Mouse (Mus musculus) heart, postnatal 36 days (tissue): ENCODE measurements around the gene Ccdc136. TPM values are rescaled to one million over a fixed set of nuclear protein-coding genes. Genes with fewer than 3 reads are reported as not detected.
"Not testable (repeated sequence)": the region's sequence is repeated elsewhere in the genome, so short reads cannot be mapped to it uniquely, and the experiment has no call there.

ENCODE experiments used
- DNase-seq, 2 experiments: peaks; one replicate each; pipeline ENCODE4 v3.0.0; 2021 to 2022
- intact Hi-C: fragments of 180-260 bp; cut with DNase I; formaldehyde crosslinking; loops from one replicate; pipeline ENCODE4 v1.15.1; 2025
- total RNA-seq, 2 experiments: library from RNA; stranded (reverse); gene quantifications; 2 replicates each; pipeline ENCODE4 v1.2.3; 2021

Gene Ccdc136
- total RNA-seq, 2 experiments from 2014 or later, result 1.7 to 3.0 TPM

DNA sequence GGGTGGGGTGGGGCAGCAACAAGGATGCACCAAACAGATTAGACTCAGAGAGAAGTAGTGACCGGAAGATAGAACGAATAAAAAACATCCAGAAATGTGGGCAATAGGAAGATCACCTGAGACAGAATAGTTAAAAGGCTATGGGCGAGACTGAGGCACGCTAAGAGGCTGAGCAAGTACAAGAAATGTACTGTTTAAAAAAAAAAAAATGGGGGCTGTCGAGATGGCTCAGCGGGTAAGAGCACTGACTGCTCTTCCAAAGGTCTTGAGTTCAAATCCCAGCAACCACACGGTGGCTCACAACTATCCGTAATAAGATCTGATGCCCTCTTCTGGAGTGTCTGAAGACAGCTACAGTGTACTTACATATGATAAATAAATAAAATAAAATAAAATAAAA, 4.9 kb upstream of the Ccdc136 start:
- DNase-seq, intact Hi-C loops: not testable (repeated sequence)

DNA sequence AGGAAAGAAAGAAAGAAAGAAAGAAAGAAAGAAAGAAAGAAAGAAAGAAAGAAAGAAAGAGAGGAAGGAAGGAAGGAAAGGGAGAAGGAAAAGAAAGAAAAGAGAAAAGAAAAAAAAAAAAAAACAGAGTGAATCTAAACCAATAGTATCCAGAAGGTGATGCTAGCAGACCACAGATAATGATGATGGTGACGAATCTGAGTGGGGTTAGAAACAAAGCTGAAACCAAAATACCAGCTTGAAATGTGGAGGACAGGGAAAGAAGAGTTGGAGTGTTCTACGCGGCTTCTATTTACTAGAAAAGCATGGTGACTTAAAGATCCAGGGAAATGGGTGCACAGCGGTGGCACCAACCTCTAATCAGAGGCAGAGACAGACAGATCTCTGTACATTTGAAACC, 4.3 kb upstream of the Ccdc136 start:
- intact Hi-C loops, result no loop called here
- no peak for DNase-seq

DNA sequence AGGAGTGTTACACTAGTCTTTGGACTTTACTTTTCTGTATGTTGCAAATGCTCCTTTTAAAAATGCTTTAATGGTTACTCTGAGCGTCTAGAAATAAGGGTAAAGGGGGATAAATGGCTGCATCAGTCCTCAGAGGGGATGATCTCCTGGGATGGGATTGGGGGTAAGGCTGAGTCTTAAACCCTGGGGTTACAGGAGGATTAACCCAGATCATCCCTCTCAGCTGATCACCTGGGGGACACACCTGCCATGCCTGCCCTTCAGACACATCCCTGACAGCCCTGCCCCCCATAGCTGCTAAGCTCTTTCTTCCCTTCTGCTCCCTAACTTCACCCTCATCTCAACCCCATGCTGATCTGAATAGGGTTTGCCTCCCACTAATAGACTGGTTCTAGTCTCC, 1.8 kb upstream of the Ccdc136 start:
- DNase-seq, result no peak
- intact Hi-C loops, result no loop called here

DNA sequence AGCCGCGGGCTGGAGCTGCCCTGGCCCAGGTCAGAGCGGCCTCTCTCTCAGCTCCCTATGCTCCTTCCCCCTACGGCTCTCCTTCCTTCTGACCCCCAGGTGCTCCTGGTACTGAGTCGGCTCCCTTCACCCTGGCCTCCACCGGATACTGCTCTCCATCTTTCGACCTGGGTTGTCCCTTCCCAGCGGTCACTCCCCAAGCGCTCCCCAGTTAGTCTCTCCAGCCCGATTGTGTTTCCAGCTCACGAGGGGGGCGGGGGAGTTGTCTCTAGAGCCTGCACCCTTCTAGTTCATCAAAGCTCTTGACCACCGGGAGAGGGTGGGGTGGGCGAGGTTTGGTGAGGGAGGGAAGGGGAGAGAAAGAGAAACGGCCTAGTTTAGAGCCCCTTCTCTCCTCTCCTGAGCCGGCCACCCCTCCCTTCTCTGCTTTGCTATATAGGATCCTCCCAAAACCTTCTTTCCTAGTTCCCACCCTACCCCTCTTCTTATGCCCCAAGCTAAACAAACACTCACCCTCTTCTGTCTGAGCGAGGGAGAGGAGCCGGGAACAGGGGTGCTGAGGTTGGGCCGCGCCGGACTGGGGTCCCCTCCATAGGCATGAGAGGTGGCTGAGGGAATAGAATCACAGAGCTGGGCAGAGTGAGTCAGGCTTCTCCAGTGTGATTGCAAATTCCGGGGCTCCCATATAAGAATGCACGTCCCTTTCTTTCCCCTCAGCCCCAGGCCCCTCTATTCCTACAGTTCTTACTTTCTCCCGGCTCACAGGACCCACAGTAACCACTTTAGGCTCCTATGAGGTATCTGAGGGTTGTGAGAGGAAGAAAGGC, 818 bp downstream of the Ccdc136 start:
- DNase-seq, result no peak
- intact Hi-C loops, result no loop called here

DNA sequence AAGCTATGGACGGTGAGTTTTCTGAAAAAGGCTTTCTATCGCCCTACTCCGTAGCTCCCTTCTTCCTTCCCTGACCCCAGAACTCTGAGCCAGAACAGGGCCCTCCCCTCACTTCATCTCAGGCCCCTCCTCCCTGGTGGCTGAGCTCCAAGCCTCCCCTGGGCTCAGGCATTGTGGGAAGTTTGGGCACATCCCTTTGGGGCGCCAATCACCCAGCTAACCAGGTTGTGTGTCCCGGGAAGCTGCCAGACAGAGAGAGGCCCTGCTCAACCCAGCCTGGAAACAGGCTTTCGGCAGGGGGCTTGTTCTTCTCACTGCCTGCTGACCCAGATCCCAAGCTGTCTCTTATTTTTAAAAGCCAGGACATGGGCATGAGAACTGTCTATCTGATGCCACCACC, 1.5 kb downstream of the Ccdc136 start:
- intact Hi-C loops, result no loop called here
- DNase-seq, result no peak

DNA sequence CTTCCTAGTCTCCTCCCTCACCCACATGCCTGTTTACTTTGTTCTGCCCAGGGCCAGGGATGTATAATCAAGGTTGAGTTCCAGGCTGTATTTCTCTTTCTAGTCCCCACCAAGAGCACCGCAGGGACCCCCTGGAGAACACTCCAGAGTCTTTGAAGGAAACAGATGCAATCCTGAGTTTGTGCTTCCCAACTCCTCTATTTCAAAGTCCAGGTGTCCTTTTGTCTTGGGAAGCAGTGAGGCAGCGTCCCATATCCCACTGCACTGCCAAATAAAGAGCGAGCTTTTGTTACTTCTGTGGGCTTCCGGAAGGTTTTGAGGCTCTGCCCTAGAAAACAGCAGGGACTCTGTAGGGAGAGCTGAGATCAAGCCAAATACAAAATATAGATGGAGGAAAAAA, 3.7 kb downstream of the Ccdc136 start:
- DNase-seq, result no peak
- intact Hi-C loops, result no loop called here

DNA sequence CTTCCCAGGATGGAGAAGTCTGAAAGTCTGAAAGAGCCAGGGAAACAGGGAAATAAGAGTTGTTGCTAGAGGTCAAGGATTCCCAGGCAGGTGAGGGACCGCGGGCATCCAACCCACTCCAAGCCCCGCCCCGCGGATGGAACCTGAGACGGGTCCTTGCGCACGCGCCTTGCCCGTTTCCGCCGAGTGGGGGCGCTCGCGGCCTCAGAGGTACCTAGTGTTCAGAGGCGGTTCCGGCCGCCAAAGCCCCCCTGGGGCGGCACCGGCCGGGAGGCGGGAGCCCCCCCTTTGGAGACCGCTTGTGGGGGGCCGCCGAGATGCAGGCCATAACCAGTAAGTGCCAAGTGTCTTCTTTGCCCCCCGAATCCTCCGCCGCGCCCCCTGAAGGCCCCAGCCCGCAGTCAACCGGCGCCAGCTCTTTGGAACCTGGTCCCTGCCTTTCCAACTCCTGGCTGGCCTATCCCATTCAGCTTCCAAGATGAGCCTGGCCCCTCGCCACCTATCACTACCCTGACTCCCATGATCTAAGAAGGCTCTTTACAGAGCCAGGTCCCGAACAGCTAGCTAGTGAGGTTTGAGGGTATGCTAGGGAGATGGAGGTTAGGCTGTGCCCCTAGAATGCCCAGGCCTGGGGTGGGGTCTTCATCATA, 6.7 kb downstream of the Ccdc136 start:
- DNase-seq, result peak in 1 of 2 experiments; percentile 18
- intact Hi-C loops, result no loop called here

DNA sequence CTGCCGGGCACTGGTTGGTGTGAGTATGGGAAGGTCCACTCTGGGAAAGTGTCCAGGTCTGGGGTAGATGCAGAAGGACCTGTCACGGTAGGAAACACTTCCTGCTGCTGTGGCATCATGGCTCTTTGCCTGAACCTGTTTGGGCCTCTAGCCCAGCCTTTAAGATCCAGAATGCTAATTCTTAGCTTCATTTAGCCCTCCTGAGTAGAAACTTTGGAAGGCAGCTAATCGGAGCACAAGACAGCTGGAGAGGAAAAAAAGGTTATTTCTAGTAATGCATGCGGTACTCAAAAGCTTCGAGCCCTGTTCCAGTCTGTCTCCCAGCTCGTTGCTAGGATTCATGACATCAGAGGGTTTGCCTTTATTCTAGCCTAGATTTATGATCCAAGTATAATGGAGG, 10.3 kb downstream of the Ccdc136 start:
- intact Hi-C loops, result no loop called here
- no peak for DNase-seq

DNA sequence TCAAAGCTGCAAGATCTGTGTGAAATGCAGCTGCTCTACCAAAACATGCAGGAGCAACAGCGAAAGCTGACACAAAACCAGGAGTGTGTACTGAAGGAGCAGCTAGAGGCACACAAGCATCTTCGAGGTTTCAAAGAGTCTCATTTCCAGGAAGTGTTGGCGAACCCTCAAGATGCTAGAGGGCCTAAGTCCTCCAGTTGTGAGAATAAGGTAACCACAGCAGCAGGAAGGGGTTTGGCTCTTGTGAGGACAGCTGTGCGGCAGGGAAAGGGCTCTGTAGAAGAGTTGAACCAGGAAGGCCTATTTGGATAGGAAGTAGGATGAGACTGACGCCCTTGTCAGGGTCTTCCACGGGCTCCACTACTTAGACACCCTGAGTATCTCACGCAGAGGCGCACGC, 19.3 kb downstream of the Ccdc136 start:
- intact Hi-C loops, result no loop called here
- no peak for DNase-seq

DNA sequence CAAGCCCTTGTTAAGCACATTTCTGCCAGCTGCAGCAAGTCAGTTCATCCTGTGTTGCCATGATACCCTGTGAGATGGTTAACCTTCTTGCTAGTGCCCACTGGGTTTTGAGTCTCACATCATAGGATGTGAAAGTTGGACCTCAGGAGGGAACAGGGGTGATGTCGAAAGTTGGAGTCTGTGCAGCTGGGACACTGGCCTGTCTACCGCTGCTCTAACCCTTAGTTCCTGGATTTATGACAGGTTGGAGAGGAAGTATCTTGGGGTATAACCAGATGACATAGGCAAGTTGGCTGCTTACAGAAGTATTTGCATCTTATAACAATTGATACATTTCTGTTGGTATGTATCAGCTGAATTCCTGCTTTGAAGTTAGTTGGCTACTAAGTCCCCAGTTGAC, 24.5 kb downstream of the Ccdc136 start:
- DNase-seq, result no peak
- intact Hi-C loops, result no loop called here

DNA sequence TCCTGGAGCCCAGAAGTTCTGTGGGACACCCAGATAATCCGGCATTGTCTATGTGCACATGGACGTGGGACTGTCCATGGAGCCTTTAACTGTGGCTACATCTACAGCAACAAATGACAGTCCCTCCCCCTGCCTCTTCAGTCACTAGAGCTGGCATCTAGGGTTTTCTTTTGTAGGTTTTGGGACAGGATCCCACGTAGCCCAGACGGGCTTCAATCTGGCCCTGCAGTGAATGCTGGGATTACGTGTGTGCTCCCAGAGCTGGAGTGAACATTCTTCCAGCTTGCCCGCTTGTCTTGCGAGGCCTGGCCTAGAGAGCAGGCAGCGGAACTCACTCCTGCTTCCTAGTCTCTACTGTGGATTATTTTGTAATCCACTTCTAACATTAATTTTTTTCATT, 29.0 kb downstream of the Ccdc136 start:
- DNase-seq, result no peak
- intact Hi-C loops, result no loop called here

DNA sequence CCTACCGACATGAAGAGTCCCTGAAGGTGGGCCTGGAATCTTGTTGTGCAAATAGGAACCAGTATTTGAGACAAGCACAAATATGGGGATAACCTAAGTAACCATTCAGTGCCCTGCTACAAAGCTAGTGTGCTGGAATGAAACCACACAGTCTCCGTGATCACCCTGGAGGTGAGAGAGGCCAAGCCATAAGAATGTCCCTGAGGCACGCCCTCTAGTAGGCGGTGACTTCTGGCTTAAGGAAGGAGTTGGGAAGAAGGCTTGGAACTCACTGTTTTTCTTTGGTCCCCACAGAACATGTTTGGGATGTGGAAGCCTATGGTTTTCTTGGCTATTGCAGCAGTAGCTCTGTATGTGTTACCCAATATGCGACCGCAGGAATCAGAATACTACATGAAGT, 30.2 kb downstream of the Ccdc136 start:
- DNase-seq, result no peak
- intact Hi-C loops, result no loop called here

DNA sequence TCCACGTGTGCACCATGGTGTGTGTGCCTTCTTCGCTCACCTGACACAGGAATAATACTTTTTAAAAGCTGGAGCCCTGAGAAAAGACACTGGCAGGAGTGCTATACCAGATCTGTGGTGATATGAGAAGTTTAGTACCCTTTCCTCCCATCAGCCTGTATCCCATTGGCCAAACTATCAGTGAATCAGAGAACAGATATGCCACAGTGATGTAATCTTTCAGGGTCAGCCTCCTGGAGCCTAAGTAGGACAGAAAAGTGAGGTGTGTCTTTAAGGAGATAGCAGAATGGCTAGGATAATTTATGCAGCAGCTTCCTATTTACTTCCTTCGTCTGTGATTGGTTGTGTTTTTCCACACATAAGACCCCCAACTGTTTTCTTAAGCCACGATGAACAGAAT, 32.1 kb downstream of the Ccdc136 start:
- intact Hi-C loops, result no loop called here
- DNase-seq, result no peak

DNA sequence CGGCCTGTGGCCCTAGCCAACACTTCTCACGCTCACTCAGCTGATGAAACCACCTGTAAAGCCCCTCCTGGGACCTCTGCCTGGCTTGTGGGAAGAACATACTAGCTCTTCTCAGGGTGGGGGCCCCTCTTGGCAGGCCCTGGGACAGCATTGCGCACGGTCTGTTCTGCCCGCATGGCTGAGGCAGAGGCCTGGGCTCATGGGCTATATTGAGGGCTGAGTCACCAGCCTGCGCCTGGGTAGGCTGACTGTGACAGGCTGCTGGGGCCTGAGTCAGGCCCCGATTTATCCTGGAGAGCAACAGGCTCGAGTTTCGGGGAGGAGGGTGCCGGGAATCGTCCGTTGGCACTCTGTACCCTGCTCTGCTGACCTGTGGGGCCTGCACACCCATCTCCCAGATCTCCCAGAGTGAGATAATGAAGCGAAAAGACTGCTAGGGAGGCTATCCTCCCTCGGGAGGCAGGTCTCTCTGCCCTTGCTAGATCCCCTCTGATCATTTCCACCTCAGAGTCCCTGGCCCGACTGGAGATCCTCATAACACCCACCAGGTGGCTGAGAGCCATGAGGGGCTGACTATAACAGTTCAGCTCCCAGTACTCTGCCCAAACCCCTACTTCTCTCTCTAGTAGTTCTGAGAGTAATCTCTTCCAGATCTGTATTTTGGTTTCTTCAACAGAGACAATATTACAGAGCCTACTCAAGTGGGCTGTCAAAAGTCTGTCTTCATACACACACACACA, 34.7 kb downstream of the Ccdc136 start:
- intact Hi-C loops, result loop anchor here (5.0 kb wide), 1 partner anchor 84 kb away; the partner anchor contains the start of gene Calu
- DNase-seq, result peak in 1 of 2 experiments; percentile 25

DNA sequence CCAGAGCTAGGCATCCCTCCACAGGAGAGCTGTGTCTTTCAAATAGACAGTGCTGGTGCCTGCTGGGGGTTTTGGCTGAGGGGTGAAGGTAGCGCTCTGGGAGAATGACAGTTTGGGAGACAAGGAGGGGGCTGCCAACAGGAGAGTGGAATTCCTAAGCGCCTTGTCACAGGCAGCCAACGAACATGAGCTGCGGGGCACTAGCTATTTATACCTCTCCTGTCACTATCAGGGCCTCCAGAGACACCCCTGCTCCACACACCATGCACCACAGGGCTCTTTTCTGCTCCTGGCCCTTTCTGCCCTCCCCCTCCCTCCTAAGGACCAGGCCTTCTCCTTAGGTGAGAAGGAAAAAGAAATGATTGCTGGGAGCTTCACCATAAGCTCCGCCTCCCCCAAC, 35.4 kb downstream of the Ccdc136 start:
- intact Hi-C loops, result loop anchor here (5.0 kb wide), 1 partner anchor 84 kb away; the partner anchor contains the start of gene Calu
- peak; percentile 20 to 37 for DNase-seq

DNA sequence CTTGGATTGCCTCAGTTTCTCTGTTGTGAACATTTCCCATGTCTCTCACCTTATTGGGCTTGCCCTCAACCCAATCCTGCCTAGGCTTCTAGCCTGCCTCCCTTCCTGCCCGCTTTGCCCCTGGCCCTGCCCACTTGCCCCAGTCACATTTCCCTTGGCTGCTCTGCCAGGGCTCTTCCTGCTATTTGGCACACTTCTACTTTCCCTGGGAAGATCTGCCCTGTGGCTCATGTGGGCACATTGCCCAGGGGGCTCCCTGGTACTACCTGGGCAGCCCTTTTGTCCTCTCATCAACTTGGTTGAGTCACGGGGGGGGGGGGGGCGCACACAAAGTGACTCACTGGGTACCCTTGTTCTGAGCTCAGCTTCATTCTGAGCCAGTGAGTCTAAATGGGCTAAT, 36.0 kb downstream of the Ccdc136 start:
- DNase-seq, result peak in 1 of 2 experiments; percentile 31
- intact Hi-C loops, result loop anchor here (5.0 kb wide), 1 partner anchor 85 kb away; the partner anchor contains the start of gene Calu

DNA sequence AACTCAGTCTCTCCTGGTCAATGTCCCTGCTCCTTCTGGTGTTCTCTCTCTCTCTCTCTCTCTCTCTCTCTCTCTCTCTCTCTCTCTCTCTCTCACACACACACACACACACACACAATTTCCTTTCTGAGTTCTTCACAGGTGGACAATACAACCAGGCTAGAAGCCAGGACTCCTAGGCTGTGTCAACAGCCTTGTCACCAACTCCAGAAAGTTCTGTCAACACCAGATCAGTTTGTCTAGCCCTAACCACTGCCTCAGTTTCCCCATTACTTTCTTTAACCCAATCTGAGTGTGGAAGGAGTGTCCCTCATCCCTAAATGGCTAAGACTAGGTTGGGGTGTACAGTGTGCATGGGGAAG, 36.5 kb downstream of the Ccdc136 start:
- DNase-seq, result no peak
- intact Hi-C loops, result loop anchor here (5.0 kb wide), 1 partner anchor 85 kb away; the partner anchor contains the start of gene Calu

DNA sequence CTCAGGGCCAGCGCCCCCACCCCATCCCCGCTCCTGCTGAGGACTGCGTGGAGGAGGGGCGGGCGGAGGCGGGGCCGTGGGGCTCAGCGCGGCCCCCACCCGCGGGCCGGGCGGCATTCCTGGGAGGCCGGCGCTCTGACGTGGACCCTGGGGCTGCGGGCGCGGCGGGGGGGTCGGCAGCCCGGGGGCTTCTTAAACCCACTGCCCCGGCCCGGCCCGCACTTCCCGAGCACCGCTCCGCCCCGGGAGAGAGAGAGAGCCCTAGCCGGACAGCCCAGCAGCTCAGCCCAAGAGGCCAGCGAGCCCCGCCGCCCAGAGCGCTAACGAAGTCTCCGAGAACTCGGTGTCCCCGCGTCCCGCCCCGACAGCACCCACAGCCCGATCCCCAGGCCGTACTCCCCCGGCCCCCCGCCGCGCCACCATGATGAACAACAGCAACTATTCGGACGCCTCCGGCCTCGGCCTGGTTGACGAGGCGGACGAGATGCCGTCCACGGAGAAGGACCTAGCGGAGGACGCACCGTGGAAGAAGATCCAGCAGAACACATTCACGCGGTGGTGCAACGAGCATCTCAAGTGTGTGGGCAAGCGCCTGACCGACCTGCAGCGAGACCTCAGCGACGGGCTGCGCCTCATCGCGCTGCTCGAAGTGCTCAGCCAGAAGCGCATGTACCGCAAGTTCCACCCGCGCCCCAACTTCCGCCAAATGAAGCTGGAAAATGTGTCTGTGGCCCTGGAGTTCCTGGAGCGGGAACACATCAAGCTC, 37.1 kb downstream of the Ccdc136 start, which contains the start of gene Flnc:
Gene Flnc (plus strand): TSS at position 219 of the 766 bp plus-strand sequence.
- intact Hi-C loops, result loop anchor here (5.0 kb wide), 1 partner anchor 86 kb away; the partner anchor contains the start of gene Calu

DNA sequence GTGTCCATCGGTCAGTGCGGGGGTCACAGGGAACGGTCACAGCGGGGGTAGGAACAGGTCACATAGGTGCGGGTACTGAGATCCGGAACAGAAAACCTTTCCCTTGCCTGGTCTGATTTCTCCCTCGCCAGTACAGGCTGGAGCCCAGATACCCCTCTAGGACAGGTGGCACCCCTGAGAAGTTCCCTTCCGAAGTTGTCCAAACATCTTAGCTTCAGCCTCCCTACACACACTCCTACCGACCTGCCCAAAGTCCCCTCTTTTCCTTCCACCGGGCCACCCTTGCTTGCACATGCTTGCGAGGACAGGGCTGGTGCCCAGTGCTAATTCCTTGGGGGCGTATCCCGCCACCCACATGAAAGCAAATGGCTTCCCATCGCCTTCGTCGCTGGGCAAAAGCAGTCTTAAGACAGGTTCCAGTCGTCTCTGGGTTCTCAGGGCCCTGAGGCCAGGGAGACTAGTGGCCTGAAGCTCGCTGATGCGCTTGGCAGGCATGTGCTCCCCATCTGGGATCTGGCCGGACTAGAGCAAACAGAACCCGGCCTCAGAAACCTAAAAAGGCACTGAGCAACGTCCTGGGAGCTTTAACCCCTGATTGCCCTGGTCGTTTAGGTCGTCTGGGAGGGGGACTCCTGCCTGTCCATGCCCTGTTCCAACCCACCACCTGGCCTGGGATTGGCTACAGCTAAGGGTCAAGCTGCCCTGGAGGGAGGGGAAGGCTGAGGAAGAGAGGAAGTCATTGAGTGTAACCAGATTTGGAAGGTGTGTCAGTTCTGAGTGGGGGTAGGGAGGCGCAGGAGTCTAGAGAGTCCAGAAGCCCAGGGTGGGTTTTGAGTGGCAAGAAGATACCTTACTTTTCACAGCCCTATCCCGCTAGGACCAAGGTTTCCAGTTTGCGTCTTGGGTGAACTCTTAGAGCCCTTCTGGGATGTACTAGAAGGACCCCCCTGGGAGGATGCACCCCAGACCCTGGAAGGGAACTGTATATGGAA, 38.0 kb downstream of the Ccdc136 start:
- intact Hi-C loops, result loop anchor here (5.0 kb wide), 1 partner anchor 87 kb away; the partner anchor contains the start of gene Calu
- peak; percentile 59 to 75 for DNase-seq

More for the DNA sequence above, 37.1 kb downstream of the Ccdc136 start, which contains the start of gene Flnc:
- DNase-seq, result peak; percentile 63 to 69
